Mouse (Mus musculus) small intestine, adult 2 months (tissue): Measurements from ENCODE around the gene Dek.

Experiments used
- CTCF ChIP-seq: fragments of 200-500 bp; IDR thresholded peaks from 2 replicates; pipeline ENCODE4 v1.5.1; 2012; ENCODE audit warnings: low read depth, mild to moderate bottlenecking, control low read depth, inconsistent platforms, low read length, moderate library complexity, mixed read lengths; ENCODE audit not compliant: insufficient replicate concordance, insufficient read length; ENCODE audit errors: extremely low read depth
- POLR2A ChIP-seq: fragments of 200-500 bp; IDR thresholded peaks from 2 replicates; pipeline ENCODE4 v1.6.1; 2012; ENCODE audit warnings: low read depth, mild to moderate bottlenecking, control low read depth, inconsistent platforms, low read length, moderate library complexity

DNA sequence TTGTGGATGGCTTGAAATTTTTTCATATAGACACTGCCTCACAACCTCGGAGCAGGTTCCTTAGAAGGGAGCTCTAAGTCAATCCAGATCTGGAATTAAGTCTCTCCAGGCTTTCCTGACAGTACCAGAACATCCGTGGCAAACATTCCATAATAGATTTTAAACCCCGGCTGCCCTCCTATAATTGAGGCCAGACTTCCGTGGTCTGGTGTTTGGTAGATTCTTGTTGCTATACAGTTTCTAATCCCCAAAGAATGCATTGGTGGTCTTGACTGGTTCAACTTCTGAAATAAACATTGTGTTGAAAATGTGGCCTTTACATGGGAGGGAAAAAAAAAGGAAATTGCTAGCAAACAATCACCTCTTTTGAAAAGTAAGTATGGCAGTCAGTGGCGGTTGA, 47.2 kb upstream of the Dek start:
- no peak for TF ChIP-seq CTCF
- TF ChIP-seq POLR2A: no peak
